Mouse (Mus musculus) mesoderm, embryonic 11.5 days (tissue): ENCODE data around the gene Sowaha.

Source experiments
- DNase-seq: peaks from one replicate; pipeline ENCODE4 v3.0.0-alpha.2; 2012; ENCODE audit warnings: low read depth, low spot score

The Sowaha gene

GRCm38 (mm10) chr11:53505026-53505663 is 25.1 kb upstream of the Sowaha start:
- no peak for DNase-seq

GRCm38 (mm10) chr11:53504376-53504775 is 24.3 kb upstream of the Sowaha start:
- DNase-seq = no peak

- DNase-seq = no peak
Measured at GRCm38 (mm10) chr11:53503738-53504137, 23.7 kb upstream of the Sowaha start.

- DNase-seq = no peak
Measured at GRCm38 (mm10) chr11:53502039-53502765, 22.1 kb upstream of the Sowaha start.

- peak; percentile 63 for DNase-seq
Measured at GRCm38 (mm10) chr11:53500569-53500968, 20.5 kb upstream of the Sowaha start.

GRCm38 (mm10) chr11:53496946-53497345 is 16.9 kb upstream of the Sowaha start:
- DNase-seq = no peak

GRCm38 (mm10) chr11:53495417-53495816 is 15.3 kb upstream of the Sowaha start:
- DNase-seq = no peak

- DNase-seq = peak; percentile 75
Measured at GRCm38 (mm10) chr11:53493243-53493955, 13.3 kb upstream of the Sowaha start.

- peak; percentile 69 for DNase-seq
Measured at GRCm38 (mm10) chr11:53491954-53492401, 11.9 kb upstream of the Sowaha start.

- no peak for DNase-seq
Measured at GRCm38 (mm10) chr11:53489421-53489820, 9.3 kb upstream of the Sowaha start.

- no peak for DNase-seq
Measured at GRCm38 (mm10) chr11:53489007-53489406, 8.9 kb upstream of the Sowaha start.

- DNase-seq = no peak
Measured at GRCm38 (mm10) chr11:53486822-53487594, 6.9 kb upstream of the Sowaha start.

GRCm38 (mm10) chr11:53486351-53486750 is 6.3 kb upstream of the Sowaha start:
- DNase-seq = no peak

- no peak for DNase-seq
Measured at GRCm38 (mm10) chr11:53485719-53486118, 5.6 kb upstream of the Sowaha start.

GRCm38 (mm10) chr11:53483159-53483891 is 3.3 kb upstream of the Sowaha start:
- no peak for DNase-seq

GRCm38 (mm10) chr11:53481088-53481730 is 1.1 kb upstream of the Sowaha start:
- no peak for DNase-seq

GRCm38 (mm10) chr11:53479171-53479782 is 797 bp downstream of the Sowaha start:
- no peak for DNase-seq

GRCm38 (mm10) chr11:53478383-53479170 is 1.5 kb downstream of the Sowaha start:
- DNase-seq = no peak

- no peak for DNase-seq
Measured at GRCm38 (mm10) chr11:53477833-53478232, 2.2 kb downstream of the Sowaha start.
